Mouse (Mus musculus): Measurements from ENCODE around the gene Nrcam. TPM values are rescaled to one million over a fixed set of nuclear protein-coding genes. Genes with fewer than 3 reads are reported as not detected.
A peak's percentile ranks its signal among the peaks of the same experiment; 100 is the strongest.

Nrcam gene
- polyA plus RNA-seq, 1 experiment, result 0.32 TPM

DNA sequence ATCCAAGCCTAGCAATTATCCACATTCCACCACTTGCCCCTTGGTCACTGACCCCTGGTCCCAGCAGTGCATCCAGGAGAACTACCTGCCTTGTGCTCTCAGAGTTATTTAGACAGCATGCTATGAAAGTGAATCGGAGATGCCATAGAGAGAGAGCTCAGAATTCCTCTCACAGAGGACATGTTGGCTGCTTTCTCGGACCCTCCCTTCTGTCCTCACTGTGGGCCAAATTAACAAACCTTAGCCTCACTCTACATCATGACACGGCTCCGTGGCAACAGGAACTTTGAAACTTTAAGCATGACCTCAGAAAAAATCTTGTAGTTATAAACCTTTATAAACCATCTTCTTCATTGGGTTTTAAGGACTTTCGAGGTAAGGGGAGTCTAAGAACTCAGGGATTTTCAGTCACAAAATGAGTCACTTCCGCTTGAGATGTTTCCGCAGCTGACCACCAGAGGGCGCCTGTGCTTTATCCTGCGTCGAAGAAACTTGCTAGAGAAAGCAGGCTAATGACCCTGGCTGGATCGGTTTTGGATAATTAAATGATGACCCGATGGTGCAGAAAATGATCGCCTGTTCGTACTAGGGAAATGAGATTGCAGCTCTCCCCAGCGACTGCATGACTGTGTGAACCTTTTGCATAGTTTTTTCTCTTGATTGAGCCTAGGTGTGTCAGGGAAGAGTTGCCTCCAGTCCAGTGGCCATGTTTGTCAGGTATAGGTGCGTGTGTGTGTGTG lies 272.9 kb downstream of the Nrcam start:
- 38% methylated on average over 16 of the region's 16 CpGs for WGBS
- Histone ChIP-seq H3K4me1 (ENCODE audit: control insufficient read depth, insufficient read depth, low read length) (no peaks in the 10 kb centered on the region), H3K27ac (ENCODE audit: control insufficient read depth, insufficient read depth, low read depth, low read length, poor library complexity) (no peak overlapping the region), H3K4me3 (replicated peaks; ENCODE audit: control insufficient read depth, low read depth, low read length) (no peak overlapping the region)
- TF ChIP-seq POLR2A (IDR thresholded peaks at IDR 0.05; ENCODE audit: borderline replicate concordance, control insufficient read depth, low read depth, low read length) (no peak), CTCF (IDR thresholded peaks at IDR 0.05; ENCODE audit: control insufficient read depth, insufficient read depth, low read length) (peak; percentile 65)

DNA sequence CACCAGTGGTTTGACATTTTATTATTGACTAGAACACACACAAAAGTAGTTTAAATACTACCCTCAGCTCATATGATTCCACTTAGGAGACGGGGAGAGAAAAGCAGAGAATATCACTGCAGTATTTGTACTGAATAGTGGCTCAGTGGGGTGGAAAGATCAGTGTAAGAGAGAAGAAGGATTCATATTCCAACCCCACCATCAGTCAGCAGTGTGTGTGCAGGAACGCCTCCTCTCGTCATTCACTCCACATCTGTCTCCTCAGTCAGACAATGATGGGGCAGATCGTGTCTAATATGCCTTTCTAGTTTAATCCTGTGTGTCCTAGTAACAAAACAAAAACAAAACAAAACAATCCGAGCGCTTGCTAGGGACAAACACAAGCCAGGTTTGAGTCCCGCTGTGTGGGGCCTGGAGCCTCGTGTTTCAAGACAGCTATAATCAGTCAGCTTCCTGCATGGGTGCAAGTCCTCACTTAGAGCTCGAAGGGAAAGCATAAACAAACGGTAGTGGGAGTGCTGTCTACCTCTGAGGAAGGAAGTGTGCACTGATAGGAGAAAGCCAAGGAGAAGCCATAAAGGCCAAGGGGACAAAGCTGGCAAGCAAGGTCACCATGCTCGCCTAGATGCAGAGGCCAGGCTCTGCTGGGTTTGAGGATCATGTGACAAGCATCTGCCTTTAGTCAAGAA lies 273.7 kb downstream of the Nrcam start:
- Histone ChIP-seq H3K27ac (ENCODE audit: control insufficient read depth, insufficient read depth, low read depth, low read length, poor library complexity) (no peak overlapping the region), H3K4me1 (ENCODE audit: control insufficient read depth, insufficient read depth, low read length) (no peaks in the 10 kb centered on the region), H3K4me3 (replicated peaks; ENCODE audit: control insufficient read depth, low read depth, low read length) (no peak overlapping the region)
- TF ChIP-seq CTCF (IDR thresholded peaks at IDR 0.05; ENCODE audit: control insufficient read depth, insufficient read depth, low read length), result no peak
- TF ChIP-seq POLR2A (IDR thresholded peaks at IDR 0.05; ENCODE audit: borderline replicate concordance, control insufficient read depth, low read depth, low read length), result no peak
- 61% methylated on average over 11 of the region's 11 CpGs for WGBS

DNA sequence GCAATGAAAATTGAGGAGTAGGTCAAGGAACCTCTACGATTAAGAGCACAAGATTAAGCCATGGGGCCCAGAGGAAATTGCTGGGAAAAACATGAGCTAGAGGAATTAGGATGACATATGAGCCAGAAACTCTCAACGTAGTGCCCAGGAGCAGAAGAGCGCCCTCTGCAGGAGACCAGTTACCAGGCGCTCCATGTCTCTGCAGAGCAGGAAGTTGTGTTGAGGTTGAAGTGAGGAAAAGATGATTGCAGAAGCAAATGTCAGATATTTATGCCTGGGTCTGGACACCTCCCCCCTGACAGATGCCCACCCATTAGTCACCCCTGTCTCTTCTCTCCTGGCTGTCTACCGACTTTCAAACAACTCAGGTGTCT lies 274.3 kb downstream of the Nrcam start:
- H3K4me1 ChIP-seq (ENCODE audit: control insufficient read depth, insufficient read depth, low read length), result no peaks in the 10 kb centered on the region
- no peak for TF ChIP-seq CTCF (IDR thresholded peaks at IDR 0.05; ENCODE audit: control insufficient read depth, insufficient read depth, low read length)
- no peak for TF ChIP-seq POLR2A (IDR thresholded peaks at IDR 0.05; ENCODE audit: borderline replicate concordance, control insufficient read depth, low read depth, low read length)
- 70% methylated on average over 5 of the region's 5 CpGs for WGBS
- H3K4me3 ChIP-seq (replicated peaks; ENCODE audit: control insufficient read depth, low read depth, low read length), result no peak overlapping the region
- no peak overlapping the region for H3K27ac ChIP-seq (ENCODE audit: control insufficient read depth, insufficient read depth, low read depth, low read length, poor library complexity)

DNA sequence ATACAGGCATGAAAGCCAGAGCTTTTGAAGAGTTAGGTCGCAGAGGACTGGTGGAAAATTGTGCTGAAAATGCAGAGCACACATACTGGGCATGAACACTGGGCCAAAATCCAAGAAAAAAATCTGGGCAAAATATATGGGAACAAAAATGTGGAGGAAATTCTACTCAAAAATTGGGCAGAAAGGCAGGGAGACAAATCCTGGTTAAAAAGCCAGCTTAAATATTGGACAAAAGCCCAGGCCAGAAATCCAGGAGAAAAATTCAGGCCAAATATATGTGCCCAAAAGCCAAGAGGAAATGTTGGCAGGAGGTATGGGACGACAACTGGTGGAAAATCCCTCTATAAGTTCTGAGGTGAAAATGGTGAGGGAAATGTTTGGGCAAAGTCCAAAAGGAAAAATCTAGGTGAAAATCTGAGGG lies 288.3 kb downstream of the Nrcam start:
- H3K4me1 ChIP-seq (ENCODE audit: control insufficient read depth, insufficient read depth, low read length), result no peaks in the 10 kb centered on the region
- no peak overlapping the region for H3K27ac ChIP-seq (ENCODE audit: control insufficient read depth, insufficient read depth, low read depth, low read length, poor library complexity)
- 77% methylated on average over 2 of the region's 2 CpGs for WGBS
- H3K4me3 ChIP-seq (replicated peaks; ENCODE audit: control insufficient read depth, low read depth, low read length), result no peak overlapping the region
- TF ChIP-seq POLR2A (IDR thresholded peaks at IDR 0.05; ENCODE audit: borderline replicate concordance, control insufficient read depth, low read depth, low read length) (no peak), CTCF (IDR thresholded peaks at IDR 0.05; ENCODE audit: control insufficient read depth, insufficient read depth, low read length) (no peak)

DNA sequence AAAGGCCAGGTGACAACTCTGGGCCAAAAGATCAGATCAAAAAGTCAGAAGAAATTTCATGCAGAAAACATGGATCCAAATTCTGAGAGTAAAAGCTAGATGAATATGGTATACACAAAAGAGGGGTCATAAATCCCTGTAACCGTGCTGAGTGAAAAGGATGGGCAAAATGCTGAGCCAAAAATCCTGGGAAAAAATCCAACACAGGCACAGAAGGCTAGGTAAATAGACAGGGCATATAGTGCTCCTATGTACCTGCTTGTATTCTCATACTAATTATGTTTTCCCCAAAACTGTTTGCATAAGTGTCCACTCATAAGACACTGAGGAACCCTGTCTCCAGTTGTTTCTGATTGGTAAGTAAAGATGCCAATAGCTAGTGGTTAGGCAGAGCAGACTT lies 288.8 kb downstream of the Nrcam start:
- TF ChIP-seq POLR2A (IDR thresholded peaks at IDR 0.05; ENCODE audit: borderline replicate concordance, control insufficient read depth, low read depth, low read length) (no peak), CTCF (IDR thresholded peaks at IDR 0.05; ENCODE audit: control insufficient read depth, insufficient read depth, low read length) (no peak)
- no peaks in the 10 kb centered on the region for H3K4me1 ChIP-seq (ENCODE audit: control insufficient read depth, insufficient read depth, low read length)
- 69% methylated on average over 1 of the region's 1 CpGs for WGBS
- H3K27ac ChIP-seq (ENCODE audit: control insufficient read depth, insufficient read depth, low read depth, low read length, poor library complexity), result no peak overlapping the region
- H3K4me3 ChIP-seq (replicated peaks; ENCODE audit: control insufficient read depth, low read depth, low read length), result no peak overlapping the region

DNA sequence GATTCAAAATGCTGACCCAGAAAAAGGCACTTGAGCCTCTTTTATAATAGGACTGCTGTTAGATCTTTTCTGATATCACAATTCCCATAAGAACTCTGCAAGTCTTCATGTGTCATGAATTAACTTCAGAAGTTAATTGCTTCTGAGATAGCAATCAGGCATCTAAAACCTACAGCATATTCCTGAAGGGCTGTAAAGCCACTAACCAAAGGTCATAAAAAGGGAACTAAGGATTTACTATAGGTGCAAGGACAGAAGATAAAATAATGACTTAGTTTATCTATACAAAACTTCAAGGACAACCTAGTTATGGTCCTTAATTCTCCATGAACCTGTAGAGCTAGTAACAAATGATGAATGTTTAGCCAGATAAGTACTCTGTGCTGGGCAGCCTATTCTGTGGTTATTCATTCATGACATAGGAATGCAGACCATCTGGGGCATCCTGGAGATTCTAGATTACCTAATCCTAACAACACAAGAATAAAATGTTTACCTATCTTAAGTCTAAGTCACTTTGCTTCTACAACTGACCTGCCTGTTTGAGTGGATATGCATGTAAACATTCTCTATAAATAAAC lies 310.7 kb downstream of the Nrcam start:
- Histone ChIP-seq H3K27ac (ENCODE audit: control insufficient read depth, insufficient read depth, low read depth, low read length, poor library complexity) (no peak overlapping the region), H3K4me1 (ENCODE audit: control insufficient read depth, insufficient read depth, low read length) (no peaks in the 10 kb centered on the region), H3K4me3 (replicated peaks; ENCODE audit: control insufficient read depth, low read depth, low read length) (no peak overlapping the region)
- TF ChIP-seq CTCF (IDR thresholded peaks at IDR 0.05; ENCODE audit: control insufficient read depth, insufficient read depth, low read length) (no peak), POLR2A (IDR thresholded peaks at IDR 0.05; ENCODE audit: borderline replicate concordance, control insufficient read depth, low read depth, low read length) (no peak)

DNA sequence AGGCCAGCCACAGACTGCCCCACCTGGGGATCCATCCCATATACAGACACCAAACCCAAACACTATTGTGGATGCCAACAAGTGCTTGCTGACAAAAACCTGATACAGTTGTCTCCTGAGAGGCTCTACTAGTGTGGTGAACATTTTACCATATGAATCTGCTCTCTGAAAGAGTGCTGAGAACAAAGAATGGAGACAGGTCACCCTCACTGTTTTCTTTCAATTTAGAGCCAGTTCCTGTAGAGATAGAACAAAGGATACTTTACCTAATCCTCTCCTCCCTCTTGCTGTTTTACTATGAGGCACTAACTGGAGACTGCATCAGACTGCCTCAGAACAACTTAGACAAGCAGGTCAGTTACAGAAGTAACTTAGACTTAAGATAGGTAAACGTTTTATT lies 311.9 kb downstream of the Nrcam start:
- 25% methylated on average over 1 of the region's 1 CpGs for WGBS
- TF ChIP-seq POLR2A (IDR thresholded peaks at IDR 0.05; ENCODE audit: borderline replicate concordance, control insufficient read depth, low read depth, low read length) (no peak), CTCF (IDR thresholded peaks at IDR 0.05; ENCODE audit: control insufficient read depth, insufficient read depth, low read length) (no peak)
- H3K27ac ChIP-seq (ENCODE audit: control insufficient read depth, insufficient read depth, low read depth, low read length, poor library complexity), result no peak overlapping the region
- no peak overlapping the region for H3K4me3 ChIP-seq (replicated peaks; ENCODE audit: control insufficient read depth, low read depth, low read length)
- H3K4me1 ChIP-seq (ENCODE audit: control insufficient read depth, insufficient read depth, low read length), result no peaks in the 10 kb centered on the region

Other genes with a start within 250 kb of the Nrcam start
- gene Dnajb9, start 118.6 kb upstream of the Nrcam start, polyA plus RNA-seq (2011; ENCODE audit: insufficient read depth, insufficient read length, low replicate concordance, missing spikeins), result 3.1 and 9.4 TPM in 2 replicates
- gene Pnpla8, start 107.5 kb upstream of the Nrcam start, polyA plus RNA-seq (2011; ENCODE audit: insufficient read depth, insufficient read length, low replicate concordance, missing spikeins), result 8.9 and 13.2 TPM in 2 replicates

Data from bone marrow, adult 2 months (tissue).